Mouse (Mus musculus): Measurements from ENCODE around the gene Spdye4a.

DNA sequence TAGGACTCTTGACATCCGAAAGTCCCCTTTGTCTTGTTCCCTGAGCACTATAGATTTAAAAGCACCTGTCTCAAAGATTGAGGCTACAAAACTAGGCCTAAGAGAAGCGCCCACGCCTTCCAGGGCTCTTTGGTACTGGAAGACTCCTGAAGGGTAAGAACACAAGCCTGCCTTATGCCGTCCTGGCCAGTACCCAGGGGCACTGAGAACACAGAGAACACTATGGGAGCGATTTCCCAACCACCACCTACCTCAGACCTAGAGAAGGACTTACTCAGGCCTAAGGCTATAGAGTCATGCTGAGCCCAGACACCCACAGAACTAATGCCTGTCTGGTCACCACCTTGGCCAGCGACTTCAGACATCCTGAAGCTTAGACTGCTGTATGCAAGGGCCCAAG lies 40.1 kb upstream of the Spdye4a start:
- TF ChIP-seq EP300 (IDR thresholded peaks at IDR 0.05; ENCODE audit: insufficient read depth, low read depth, low read length): no peak
- TF ChIP-seq POLR2A (IDR thresholded peaks at IDR 0.05; ENCODE audit: insufficient read depth, low read depth, low read length): no peak

Measured in heart, adult 2 months (tissue).